14 mouse cellular contexts compared by ENCODE assay signal in the genomic region with DNA sequence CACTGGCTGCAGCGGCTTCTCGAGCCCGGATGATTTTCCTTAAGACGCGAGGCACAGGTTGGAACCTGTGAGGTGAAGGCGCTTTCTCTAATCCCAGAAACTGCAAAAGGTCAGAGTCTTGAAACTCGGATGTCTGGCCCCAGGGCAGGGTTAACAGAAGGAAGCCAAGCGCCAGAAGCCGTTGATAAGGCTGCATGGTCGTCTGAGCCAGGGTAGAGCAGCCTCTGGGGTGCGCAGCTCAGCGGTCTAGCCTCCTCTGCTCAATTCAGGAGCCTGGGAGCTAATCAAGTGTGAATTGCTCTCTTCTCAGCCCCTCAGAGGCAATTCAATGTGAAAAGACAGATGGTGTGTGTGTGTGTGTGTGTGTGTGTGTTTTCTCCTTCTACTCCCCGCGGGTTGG. TPM values are rescaled to one million over a fixed set of nuclear protein-coding genes. Genes with fewer than 3 reads are reported as not detected.
DNase-seq lines count a peak whose midpoint lies in the region; ATAC-seq lines count a peak whose summit lies in the region.
"Had no signal": no experiment of that assay in that cellular context is flagged by ENCODE, and none has a peak within 500 bp of the region (broad histone marks: within the 10 kb centered on the region; RNA-seq: fewer than 3 reads in every experiment).

A gene (minus strand): TSS at position 317 of the 400 bp plus-strand sequence.

- peak; percentile 64 for ATAC-seq in hindbrain, embryonic 16.5 days
- no peak for ATAC-seq in hindbrain, embryonic 12.5 days (ENCODE audit: low FRiP score)
- 0 out of 2 replicates have a peak, but pooled peaks have one; percentile 64 for ATAC-seq in intestine, embryonic 15.5 days
- 0 out of 2 replicates have a peak, but pooled peaks have one; percentile 14 for ATAC-seq in megakaryocyte, adult 5-6 weeks (ENCODE audit: poor library complexity, severe bottlenecking)
- no peak for ATAC-seq in cerebellum, adult (ENCODE audit: insufficient number of reproducible peaks, low FRiP score, low TSS enrichment)

- no peaks in the 10 kb centered on the region for H3K27me3 ChIP-seq in hindbrain, embryonic 16.5 days (replicated peaks; ENCODE audit: control insufficient read depth, insufficient read depth, low read length)
- no peaks in the 10 kb centered on the region for H3K27me3 ChIP-seq in hindbrain, embryonic 12.5 days
- H3K27me3 ChIP-seq in intestine, embryonic 15.5 days (replicated peaks): no peaks in the 10 kb centered on the region
- no peaks in the 10 kb centered on the region for H3K27me3 ChIP-seq in midbrain, embryonic 10.5 days (ENCODE audit: low read depth, poor library complexity, severe bottlenecking)
- H3K27me3 ChIP-seq: heart, embryonic 15.5 days; limb, embryonic 12.5 days had no signal

- peak; percentile 74 for DNase-seq in ZHBTc4 (ENCODE audit: low read depth, low spot score)
- DNase-seq in midbrain, embryonic 10.5 days (ENCODE audit: low spot score): no peak
- DNase-seq: cerebellum, postnatal 36 days; kidney, adult 9 months had no signal

- H3K27ac ChIP-seq in hindbrain, embryonic 16.5 days (ENCODE audit: low read depth, low read length): no peak within 1 kb of the TSS
- H3K27ac ChIP-seq in hindbrain, embryonic 12.5 days: no peak within 1 kb of the TSS
- H3K27ac ChIP-seq in intestine, embryonic 15.5 days: no peak within 1 kb of the TSS
- no peak within 1 kb of the TSS for H3K27ac ChIP-seq in midbrain, embryonic 10.5 days (replicated peaks)
- H3K27ac ChIP-seq: heart, embryonic 15.5 days; layer of hippocampus, adult 2 months; limb, embryonic 12.5 days had no signal

- no peaks in the 10 kb centered on the region for H3K4me1 ChIP-seq in hindbrain, embryonic 16.5 days (ENCODE audit: control insufficient read depth, insufficient read depth, low read depth, low read length)
- no peaks in the 10 kb centered on the region for H3K4me1 ChIP-seq in hindbrain, embryonic 12.5 days
- H3K4me1 ChIP-seq in intestine, embryonic 15.5 days (replicated peaks): no peaks in the 10 kb centered on the region
- H3K4me1 ChIP-seq in midbrain, embryonic 10.5 days: no peaks in the 10 kb centered on the region
- H3K4me1 ChIP-seq: limb, embryonic 12.5 days had no signal

- no peaks in the 10 kb centered on the region for H3K9me3 ChIP-seq in hindbrain, embryonic 16.5 days (ENCODE audit: control insufficient read depth, low read length)
- no peaks in the 10 kb centered on the region for H3K9me3 ChIP-seq in hindbrain, embryonic 12.5 days (replicated peaks)
- H3K9me3 ChIP-seq in intestine, embryonic 15.5 days: no peaks in the 10 kb centered on the region
- H3K9me3 ChIP-seq in midbrain, embryonic 10.5 days (replicated peaks): no peaks in the 10 kb centered on the region
- H3K9me3 ChIP-seq: heart, embryonic 15.5 days; limb, embryonic 12.5 days had no signal

- no peaks in the 10 kb centered on the region for H3K36me3 ChIP-seq in hindbrain, embryonic 16.5 days (ENCODE audit: control insufficient read depth, insufficient read depth, low read length)
- H3K36me3 ChIP-seq in hindbrain, embryonic 12.5 days: no peaks in the 10 kb centered on the region
- no peaks in the 10 kb centered on the region for H3K36me3 ChIP-seq in intestine, embryonic 15.5 days
- no peaks in the 10 kb centered on the region for H3K36me3 ChIP-seq in midbrain, embryonic 10.5 days
- H3K36me3 ChIP-seq: heart, embryonic 15.5 days; limb, embryonic 12.5 days had no signal

- no peak within 1 kb of the TSS for H3K4me2 ChIP-seq in hindbrain, embryonic 16.5 days (ENCODE audit: low read length)
- no peak within 1 kb of the TSS for H3K4me2 ChIP-seq in hindbrain, embryonic 12.5 days (replicated peaks)
- H3K4me2 ChIP-seq in intestine, embryonic 15.5 days (replicated peaks): no peak within 1 kb of the TSS
- H3K4me2 ChIP-seq: heart, embryonic 15.5 days; limb, embryonic 12.5 days had no signal

- no peak within 1 kb of the TSS for H3K4me3 ChIP-seq in hindbrain, embryonic 16.5 days (ENCODE audit: low read length)
- H3K4me3 ChIP-seq in hindbrain, embryonic 12.5 days: no peak within 1 kb of the TSS
- H3K4me3 ChIP-seq in intestine, embryonic 15.5 days (replicated peaks): no peak within 1 kb of the TSS
- H3K4me3 ChIP-seq in midbrain, embryonic 10.5 days: no peak within 1 kb of the TSS
- H3K4me3 ChIP-seq: heart, embryonic 15.5 days; layer of hippocampus, adult 2 months; limb, embryonic 12.5 days had no signal

- WGBS in hindbrain, embryonic 16.5 days: 62% methylated on average over 14 of the region's 14 CpGs
- 57% methylated on average over 14 of the region's 14 CpGs for WGBS in hindbrain, embryonic 12.5 days
- WGBS in intestine, embryonic 15.5 days: 49% methylated on average over 14 of the region's 14 CpGs
- WGBS in midbrain, embryonic 10.5 days: 73% methylated on average over 14 of the region's 14 CpGs

- no peak within 1 kb of the TSS for H3K9ac ChIP-seq in hindbrain, embryonic 16.5 days (ENCODE audit: low read depth, low read length)
- no peak within 1 kb of the TSS for H3K9ac ChIP-seq in hindbrain, embryonic 12.5 days
- no peak within 1 kb of the TSS for H3K9ac ChIP-seq in intestine, embryonic 15.5 days
- H3K9ac ChIP-seq: heart, embryonic 15.5 days; limb, embryonic 12.5 days had no signal

RNA-seq across cellular contexts. Expression of the gene that starts here (rescaled TPM):
- 0.06 TPM in 1 of 2 replicates, not detected in the other for polyA plus RNA-seq in hindbrain, embryonic 16.5 days (2015; fragmentation: Nextera tagmentation; extraction: Ambion mirVana)
- polyA plus RNA-seq in hindbrain, embryonic 12.5 days (2016; fragmentation: Nextera tagmentation; extraction: Ambion mirVana): 0.09 TPM in 1 of 2 replicates, not detected in the other
- 0.10 and 0.18 TPM in 2 replicates for polyA plus RNA-seq in intestine, embryonic 15.5 days (2015; fragmentation: Nextera tagmentation; extraction: Ambion mirVana)
- 0.62 and 1.7 TPM in 2 replicates for total RNA-seq in megakaryocyte, adult 5-6 weeks (2015)
- 0.40 TPM in 1 of 2 replicates, not detected in the other for total RNA-seq in megakaryocyte, adult 5-6 weeks (2017)
- polyA plus RNA-seq in midbrain, embryonic 10.5 days (2016; fragmentation: Nextera tagmentation; extraction: Ambion mirVana): 0.06 and 0.09 TPM in 2 replicates
- total RNA-seq: layer of hippocampus, adult 2 months had no signal
- polyA plus RNA-seq: embryonic facial prominence, embryonic 14.5 days; limb, embryonic 12.5 days; small intestine, adult 2 months had no signal

Comparison
In these comparisons a context has a peak if more than half of its experiments do, and no peak if none do; other contexts are left out.
1. Peak in ATAC-seq in hindbrain, embryonic 16.5 days; RNA of the gene not detected or under 1 TPM.
2. Peak in ATAC-seq in intestine, embryonic 15.5 days; RNA of the gene not detected or under 1 TPM.